Mouse (Mus musculus) bone marrow macrophage, adult 2 months (primary cell): Measurements from ENCODE around the gene Zfp579.

Experiments
- CTCF ChIP-seq: IDR thresholded peaks from 2 replicates; pipeline ENCODE4 v1.5.1; 2012; ENCODE audit warnings: low read depth, mild to moderate bottlenecking, low read length, moderate library complexity
- POLR2A ChIP-seq: IDR thresholded peaks from 2 replicates; pipeline ENCODE4 v1.6.1; 2012; ENCODE audit warnings: mild to moderate bottlenecking, low read depth, low read length, borderline replicate concordance

- TF ChIP-seq CTCF (no peak), POLR2A (no peak)
These were observed 22.0 kb upstream of the Zfp579 start for GRCm38 (mm10) chr7:5017931-5018330.
